In genomic region chr16:55571106-55571505, GRCm38 (mm10) we compare ENCODE assay signal across 13 mouse cellular contexts.
DNase-seq lines count a peak whose midpoint lies in the region; ATAC-seq and TF ChIP-seq lines count a peak whose summit lies in the region.
"Had no signal": no experiment of that assay in that cellular context is flagged by ENCODE, and none has a peak within 500 bp of the region (broad histone marks: within the 10 kb centered on the region; RNA-seq: fewer than 3 reads in every experiment).

No protein-coding gene starts in this region.

- no peak for ATAC-seq in embryonic facial prominence, embryonic 14.5 days (ENCODE audit: low read depth)
- 0 out of 2 replicates have a peak, but pooled peaks have one; percentile 25 for ATAC-seq in stomach, embryonic 16.5 days (ENCODE audit: insufficient read depth, low FRiP score)
- no peak for ATAC-seq in stomach, postnatal 0 days (ENCODE audit: low FRiP score, low TSS enrichment)

- no peak overlapping the region for H3K4me2 ChIP-seq in embryonic facial prominence, embryonic 14.5 days (ENCODE audit: low read depth, low read length)
- no peak overlapping the region for H3K4me2 ChIP-seq in stomach, embryonic 16.5 days (ENCODE audit: low read depth, low read length)
- H3K4me2 ChIP-seq in stomach, postnatal 0 days (replicated peaks; ENCODE audit: low read depth) = no peak overlapping the region
- H3K4me2 ChIP-seq: hindbrain, embryonic 13.5 days had no signal

- no peak for TF ChIP-seq EP300 in stomach, postnatal 0 days (optimal IDR thresholded peaks at IDR 0.05)

- 42% methylated on average over 7 of the region's 7 CpGs for WGBS in embryonic facial prominence, embryonic 14.5 days
- WGBS in embryonic facial prominence, embryonic 10.5 days = 46% methylated on average over 7 of the region's 7 CpGs
- 44% methylated on average over 7 of the region's 7 CpGs for WGBS in stomach, embryonic 16.5 days
- WGBS in stomach, postnatal 0 days = 43% methylated on average over 7 of the region's 7 CpGs

- no peaks in the 10 kb centered on the region for H3K4me1 ChIP-seq in embryonic facial prominence, embryonic 14.5 days (ENCODE audit: control insufficient read depth, insufficient read depth, low read length)
- H3K4me1 ChIP-seq in embryonic facial prominence, embryonic 10.5 days = 0 out of 2 replicates have a peak, but pooled peaks cover 3% of the 10 kb centered on the region
- H3K4me1 ChIP-seq in stomach, embryonic 16.5 days (ENCODE audit: control insufficient read depth, insufficient read depth, low read length) = no peaks in the 10 kb centered on the region
- no peaks in the 10 kb centered on the region for H3K4me1 ChIP-seq in stomach, postnatal 0 days (replicated peaks; ENCODE audit: control insufficient read depth, insufficient read depth)
- H3K4me1 ChIP-seq: hindbrain, embryonic 13.5 days had no signal

- H3K36me3 ChIP-seq in embryonic facial prominence, embryonic 14.5 days (ENCODE audit: control insufficient read depth, insufficient read depth, low read length) = no peaks in the 10 kb centered on the region
- no peaks in the 10 kb centered on the region for H3K36me3 ChIP-seq in embryonic facial prominence, embryonic 10.5 days (replicated peaks)
- H3K36me3 ChIP-seq in stomach, embryonic 16.5 days (ENCODE audit: control insufficient read depth, insufficient read depth, low read length) = no peaks in the 10 kb centered on the region
- H3K36me3 ChIP-seq in stomach, postnatal 0 days (ENCODE audit: control insufficient read depth, insufficient read depth, low read length) = no peaks in the 10 kb centered on the region
- H3K36me3 ChIP-seq: hindbrain, embryonic 13.5 days had no signal

- no peak for TF ChIP-seq CTCF in stomach, postnatal 0 days (IDR thresholded peaks at IDR 0.05; ENCODE audit: low read depth)

- peak; percentile 28 for DNase-seq in embryonic facial prominence, embryonic 14.5 days (ENCODE audit: low spot score)
- no peak for DNase-seq in embryonic facial prominence, embryonic 10.5 days (ENCODE audit: low spot score)
- DNase-seq in stomach, postnatal 0 days (ENCODE audit: low spot score) = no peak
- DNase-seq in kidney, postnatal 10 days = peak; percentile 30
- peak; percentile 45 for DNase-seq in skeletal muscle tissue, adult 2 months (ENCODE audit: low read depth, low spot score)
- DNase-seq in ovary, postnatal 14 days (ENCODE audit: low spot score) = no peak
- DNase-seq in right cerebral cortex, adult 2 months (ENCODE audit: low spot score in 2 of 2) = no peak
- DNase-seq: cerebellum, postnatal 36 days; layer of hippocampus, postnatal 36 days had no signal

- no peak overlapping the region for H3K9ac ChIP-seq in embryonic facial prominence, embryonic 14.5 days (ENCODE audit: low read depth, low read length)
- H3K9ac ChIP-seq in stomach, embryonic 16.5 days (ENCODE audit: low read length) = no peak overlapping the region
- H3K9ac ChIP-seq in stomach, postnatal 0 days (ENCODE audit: low read length) = no peak overlapping the region
- H3K9ac ChIP-seq: hindbrain, embryonic 13.5 days; liver, embryonic 14.5 days had no signal

- no peaks in the 10 kb centered on the region for H3K9me3 ChIP-seq in embryonic facial prominence, embryonic 14.5 days (ENCODE audit: control insufficient read depth, low read length)
- H3K9me3 ChIP-seq in embryonic facial prominence, embryonic 10.5 days = no peaks in the 10 kb centered on the region
- no peaks in the 10 kb centered on the region for H3K9me3 ChIP-seq in stomach, embryonic 16.5 days (replicated peaks; ENCODE audit: control insufficient read depth, low read length)
- no peaks in the 10 kb centered on the region for H3K9me3 ChIP-seq in stomach, postnatal 0 days (ENCODE audit: control insufficient read depth, low read length)
- H3K9me3 ChIP-seq: hindbrain, embryonic 13.5 days had no signal

- H3K27me3 ChIP-seq in embryonic facial prominence, embryonic 14.5 days (replicated peaks; ENCODE audit: control insufficient read depth, insufficient read depth, low read length) = no peaks in the 10 kb centered on the region
- no peaks in the 10 kb centered on the region for H3K27me3 ChIP-seq in embryonic facial prominence, embryonic 10.5 days (replicated peaks; ENCODE audit: low read depth, poor library complexity, severe bottlenecking)
- no peaks in the 10 kb centered on the region for H3K27me3 ChIP-seq in stomach, embryonic 16.5 days (ENCODE audit: control insufficient read depth, insufficient read depth, low read length)
- H3K27me3 ChIP-seq in stomach, postnatal 0 days (ENCODE audit: control insufficient read depth, insufficient read depth, low read length) = no peaks in the 10 kb centered on the region
- H3K27me3 ChIP-seq: hindbrain, embryonic 13.5 days had no signal

- no peak overlapping the region for H3K27ac ChIP-seq in embryonic facial prominence, embryonic 14.5 days (replicated peaks; ENCODE audit: low read depth, low read length)
- no peak overlapping the region for H3K27ac ChIP-seq in embryonic facial prominence, embryonic 10.5 days (replicated peaks)
- H3K27ac ChIP-seq in stomach, embryonic 16.5 days (ENCODE audit: low read length) = no peak overlapping the region
- H3K27ac ChIP-seq in stomach, postnatal 0 days (replicated peaks) = no peak overlapping the region
- H3K27ac ChIP-seq: hindbrain, embryonic 13.5 days; liver, embryonic 14.5 days had no signal

- no peak overlapping the region for H3K4me3 ChIP-seq in embryonic facial prominence, embryonic 14.5 days (ENCODE audit: low read depth, low read length)
- no peak overlapping the region for H3K4me3 ChIP-seq in embryonic facial prominence, embryonic 10.5 days
- no peak overlapping the region for H3K4me3 ChIP-seq in stomach, embryonic 16.5 days (replicated peaks; ENCODE audit: low read length)
- H3K4me3 ChIP-seq in stomach, postnatal 0 days (ENCODE audit: low read depth, low read length) = no peak overlapping the region
- H3K4me3 ChIP-seq: erythroblast, embryonic 14.5 days; hindbrain, embryonic 13.5 days had no signal

Comparison
In these comparisons a context has a peak if more than half of its experiments do, and no peak if none do; other contexts are left out.
1. DNase-seq: peak in embryonic facial prominence, embryonic 14.5 days (single experiment), kidney, postnatal 10 days (single experiment) and skeletal muscle tissue, adult 2 months (single experiment); none in embryonic facial prominence, embryonic 10.5 days (single experiment), stomach, postnatal 0 days (single experiment), ovary, postnatal 14 days (single experiment) and right cerebral cortex, adult 2 months (0 of 2).